Mouse (Mus musculus) MEL (cell line): ENCODE data around the gene Parp16.

Source experiments
- CHD2 ChIP-seq: IDR thresholded peaks from 2 replicates; pipeline ENCODE4 v1.6.1; 2011; ENCODE audit warnings: low read length, improper control_type of control experiment
- CTCF ChIP-seq, 3 experiments: IDR thresholded peaks in 2 of 3; conservative IDR thresholded peaks in 1 of 3; 2 replicates each; pipeline ENCODE4 v1.5.1; 2011 to 2012; ENCODE audit warnings: low read length in 3 of 3, low read depth in 2 of 3, mild to moderate bottlenecking in 2 of 3, improper control_type of control experiment in 1 of 3, inconsistent platforms in 1 of 3, mixed read lengths in 1 of 3, moderate library complexity in 1 of 3; ENCODE audit not compliant: control insufficient read depth in 1 of 3, insufficient read depth in 1 of 3, poor library complexity in 1 of 3, severe bottlenecking in 1 of 3
- EP300 ChIP-seq, 2 experiments: IDR thresholded peaks; 2 replicates each; pipeline ENCODE4 v1.6.1; 2011; ENCODE audit warnings: improper control_type of control experiment in 2 of 2, low read length in 2 of 2, low read depth in 1 of 2, mild to moderate bottlenecking in 1 of 2
- GABPA ChIP-seq: IDR thresholded peaks from 2 replicates; pipeline ENCODE4 v1.6.1; 2012; ENCODE audit warnings: low read depth, mild to moderate bottlenecking, inconsistent platforms, low read length, improper control_type of control experiment, moderate library complexity
- GATA1 ChIP-seq: IDR thresholded peaks from 2 replicates; pipeline ENCODE4 v1.6.1; 2011; ENCODE audit warnings: low read depth, low read length, improper control_type of control experiment
- HCFC1 ChIP-seq: IDR thresholded peaks from 2 replicates; pipeline ENCODE4 v1.6.1; 2012; ENCODE audit warnings: low read depth, mild to moderate bottlenecking, inconsistent platforms, low read length, improper control_type of control experiment, moderate library complexity
- KAT2A ChIP-seq: conservative IDR thresholded peaks from 2 replicates; pipeline ENCODE4 v1.6.1; 2012; ENCODE audit warnings: low read depth, low read length, improper control_type of control experiment, inconsistent platforms
- MAZ ChIP-seq: IDR thresholded peaks from 2 replicates; pipeline ENCODE4 v1.6.1; 2012; ENCODE audit warnings: low read depth, mild to moderate bottlenecking, inconsistent platforms, low read length, improper control_type of control experiment
- MEF2A ChIP-seq: IDR thresholded peaks from 2 replicates; pipeline ENCODE4 v1.6.1; 2014; ENCODE audit warnings: low read depth, mild to moderate bottlenecking, inconsistent platforms, low read length, improper control_type of control experiment; ENCODE audit not compliant: poor library complexity, insufficient replicate concordance, severe bottlenecking; ENCODE audit errors: extremely low read depth
- TCF12 ChIP-seq: IDR thresholded peaks from 2 replicates; pipeline ENCODE4 v1.6.1; 2014; ENCODE audit warnings: low read depth, mild to moderate bottlenecking, inconsistent platforms, low read length, improper control_type of control experiment, moderate library complexity
- USF1 ChIP-seq: IDR thresholded peaks from 2 replicates; pipeline ENCODE4 v1.6.1; 2014; ENCODE audit warnings: low read depth, mild to moderate bottlenecking, inconsistent platforms, low read length, improper control_type of control experiment, moderate library complexity
- ZKSCAN1 ChIP-seq: IDR thresholded peaks from 2 replicates; pipeline ENCODE4 v1.6.1; 2012; ENCODE audit warnings: low read depth, mild to moderate bottlenecking, inconsistent platforms, low read length, improper control_type of control experiment, moderate library complexity

DNA sequence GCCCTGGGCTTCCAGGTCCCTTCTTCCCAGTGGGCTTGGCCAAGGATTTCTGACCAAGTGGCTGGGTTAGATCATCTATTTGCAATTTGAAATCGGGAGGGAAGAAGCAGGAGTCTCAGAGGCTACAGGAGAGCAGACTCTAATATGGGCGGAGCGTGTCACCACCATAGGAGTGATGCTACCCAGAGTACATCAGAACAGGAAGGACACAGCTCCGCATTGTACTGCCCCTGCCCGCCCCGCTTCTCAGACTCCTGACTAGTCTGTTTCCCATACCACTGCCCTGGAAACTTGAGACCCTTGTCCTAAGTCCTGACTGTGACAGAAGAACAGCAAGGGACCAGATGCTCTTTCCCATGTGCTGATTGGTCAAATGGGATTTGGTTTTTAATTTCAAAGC is 37.5 kb upstream of the Parp16 start:
- no peak for TF ChIP-seq KAT2A
- no peak for TF ChIP-seq CTCF (IDR thresholded peaks at IDR 0.05 in 2 of 3, conservative IDR thresholded peaks at IDR 0.05 in 1 of 3; ENCODE audit: control insufficient read depth in 1 of 3, insufficient read depth in 1 of 3, low read depth in 2 of 3, low read length in 3 of 3, poor library complexity in 1 of 3, severe bottlenecking in 1 of 3)
- TF ChIP-seq GABPA: no peak
- TF ChIP-seq ZKSCAN1: no peak
- no peak for TF ChIP-seq CHD2
- TF ChIP-seq MEF2A: no peak
- no peak for TF ChIP-seq EP300 (IDR thresholded peaks at IDR 0.05; ENCODE audit: low read depth in 1 of 2, low read length in 2 of 2)
- TF ChIP-seq USF1: no peak
- no peak for TF ChIP-seq GATA1
- no peak for TF ChIP-seq HCFC1
- no peak for TF ChIP-seq MAZ
- TF ChIP-seq TCF12: no peak
